Mouse (Mus musculus) bone marrow, adult 2 months (tissue): Measurements from ENCODE around the gene Hnrnpa0.

Experiments used
- CTCF ChIP-seq: fragments of 200-500 bp; IDR thresholded peaks from 2 replicates; pipeline ENCODE4 v1.5.1; 2011; ENCODE audit warnings: low read length, control low read depth; ENCODE audit not compliant: control insufficient read depth, insufficient read depth
- POLR2A ChIP-seq: fragments of 200-500 bp; IDR thresholded peaks from 2 replicates; pipeline ENCODE4 v1.6.1; 2011; ENCODE audit warnings: low read depth, mild to moderate bottlenecking, control low read depth, low read length, borderline replicate concordance; ENCODE audit not compliant: control insufficient read depth

DNA sequence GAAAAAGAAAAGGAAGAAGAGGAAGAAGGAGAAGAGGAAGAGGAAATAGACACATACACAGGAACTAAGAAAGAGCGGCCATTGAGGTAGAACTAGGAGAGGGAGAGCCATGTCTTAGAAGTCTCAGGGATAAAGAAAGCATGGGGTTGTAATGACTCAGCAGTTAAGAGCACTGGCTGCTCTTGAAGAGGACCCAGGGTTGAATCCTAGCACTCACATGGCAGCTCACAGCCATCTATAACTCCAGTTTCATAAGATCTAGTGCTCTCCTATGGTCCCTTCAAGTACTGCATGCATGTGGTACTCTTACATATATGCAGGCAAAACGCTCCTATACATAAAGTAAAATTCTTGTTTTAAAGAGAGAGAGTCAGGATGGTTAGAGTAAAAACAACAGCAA is 27.7 kb upstream of the Hnrnpa0 start:
- TF ChIP-seq CTCF = no peak
- TF ChIP-seq POLR2A = no peak
